Mouse (Mus musculus) lung, postnatal 0 days (tissue): Measurements from ENCODE around the gene Adamts5. TPM values are rescaled to one million over a fixed set of nuclear protein-coding genes. Genes with fewer than 3 reads are reported as not detected.

Source experiments
- ATAC-seq: fragments of 200-750 bp; cut with Nextera tagmentation; 2 replicates; pipeline ENCODE4 v1.8.0; 2017; ENCODE audit warnings: moderate library complexity
- DNase-seq: peaks from one replicate; pipeline ENCODE4 v3.0.0-alpha.2; 2016; ENCODE audit warnings: low spot score
- H3K27ac ChIP-seq: fragments of 300-500 bp; sonication (generic); 2 replicates; pipeline ENCODE4 v1.5.1; 2014; ENCODE audit warnings: antibody characterized with exemption, mild to moderate bottlenecking, low read length, mixed read lengths
- H3K27me3 ChIP-seq: fragments of 300-500 bp; sonication (generic); replicated peaks from 2 replicates; pipeline ENCODE4 v1.6.1; 2014; ENCODE audit warnings: low read length, mixed read lengths; ENCODE audit not compliant: insufficient read depth
- H3K36me3 ChIP-seq: fragments of 300-500 bp; sonication (generic); 2 replicates; pipeline ENCODE4 v1.6.1; 2014; ENCODE audit warnings: low read length, mixed read lengths; ENCODE audit not compliant: insufficient read depth
- H3K4me1 ChIP-seq: fragments of 300-500 bp; sonication (generic); 2 replicates; pipeline ENCODE4 v1.6.1; 2014; ENCODE audit warnings: antibody characterized with exemption, low read depth, low read length, mixed read lengths; ENCODE audit not compliant: insufficient read depth
- H3K4me2 ChIP-seq: fragments of 300-500 bp; sonication (generic); replicated peaks from 2 replicates; pipeline ENCODE4 v1.6.1; 2014; ENCODE audit warnings: low read depth, mild to moderate bottlenecking, low read length, moderate library complexity, mixed read lengths
- H3K4me3 ChIP-seq: fragments of 300-500 bp; sonication (generic); 2 replicates; pipeline ENCODE4 v1.5.1; 2014; ENCODE audit warnings: low read depth, low read length
- H3K9ac ChIP-seq: fragments of 300-500 bp; sonication (generic); replicated peaks from 2 replicates; pipeline ENCODE4 v1.6.1; 2014; ENCODE audit warnings: low read depth, mild to moderate bottlenecking
- H3K9me3 ChIP-seq: fragments of 300-500 bp; sonication (generic); 2 replicates; pipeline ENCODE4 v1.6.1; 2016; ENCODE audit warnings: low read length, mixed read lengths
- CTCF ChIP-seq: IDR thresholded peaks from 2 replicates; pipeline ENCODE4 v1.5.1; 2016; ENCODE audit warnings: antibody characterized with exemption, mild to moderate bottlenecking
- EP300 ChIP-seq: IDR thresholded peaks from 2 replicates; pipeline ENCODE4 v1.6.1; 2016; ENCODE audit warnings: antibody characterized with exemption, mild to moderate bottlenecking, control low read depth
- WGBS: fragments of 180-500 bp; shearing (Covaris S2); extraction: QIAGEN DNeasy Blood & Tissue Kit; methylation state at CpG from one replicate; pipeline ENCODE4 v1.1.7; 2014; 5-methylcytosine and 5-hydroxymethylcytosine counted together
- polyA plus RNA-seq: library from polyadenylated mRNA; unstranded; fragments of >200 nt; fragmentation: Nextera tagmentation; extraction: Ambion mirVana; gene quantifications from 2 replicates; pipeline ENCODE4 v1.2.1, GENCODE M21; 2015

Gene Adamts5
- 1.8 and 2.1 TPM in 2 replicates for polyA plus RNA-seq

DNA sequence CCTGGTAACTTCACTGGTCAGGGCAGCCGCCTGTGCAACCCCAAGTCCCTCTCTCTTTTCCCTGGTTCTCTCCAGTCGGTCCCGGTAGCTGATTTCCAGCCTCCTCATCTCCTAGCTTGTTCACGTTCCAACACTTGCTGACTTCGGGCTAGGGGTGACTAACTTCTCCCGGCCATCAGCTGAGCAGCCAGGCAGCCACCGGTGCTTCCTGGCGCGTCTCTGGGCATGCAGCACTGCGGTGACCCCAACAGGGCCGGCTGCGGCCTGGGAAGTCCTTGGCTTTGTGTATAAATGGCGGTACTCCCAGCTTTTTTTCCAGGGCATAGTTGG lies at the start of gene Adamts5:
Gene Adamts5, minus strand, starts transcription at position 248 of the 330 bp plus-strand sequence.
- WGBS: 8% methylated on average over 13 of the region's 13 CpGs
- DNase-seq (no peak), ATAC-seq (peak; percentile 10)
- Histone ChIP-seq H3K36me3 (no peaks in the 10 kb centered on the region), H3K9me3 (no peaks in the 10 kb centered on the region), H3K9ac (peak within 1 kb of the TSS; percentile 26), H3K4me1 (peaks cover 11% of the 10 kb centered on the region; the same call in 1 of the 2 replicates), H3K4me2 (peak within 1 kb of the TSS; percentile 82), H3K27me3 (0 out of 2 replicates have a peak, but pooled peaks cover 5% of the 10 kb centered on the region), H3K4me3 (peak within 1 kb of the TSS; percentile 53), H3K27ac (no peak within 1 kb of the TSS)
- no peak for TF ChIP-seq CTCF
- no peak for TF ChIP-seq EP300

DNA sequence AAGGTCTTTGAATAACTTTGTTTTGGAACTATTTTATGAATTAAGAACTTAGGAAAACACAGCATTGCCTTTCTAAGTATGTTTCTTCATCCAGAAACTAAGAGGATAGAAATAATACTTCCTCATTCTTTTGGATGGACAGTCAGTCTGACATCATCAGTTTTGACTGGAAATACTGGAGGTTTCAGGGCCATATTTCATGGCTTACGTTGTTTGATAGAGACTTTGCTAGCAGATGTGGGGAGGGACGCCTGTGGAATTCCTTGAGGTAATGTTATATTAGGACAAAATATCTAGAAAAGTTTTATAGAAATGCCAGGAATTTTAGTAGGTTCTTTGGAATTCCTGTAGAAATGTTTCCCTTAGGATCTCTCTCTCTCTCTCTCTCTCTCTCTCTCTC lies 48.7 kb upstream of the Adamts5 start:
- H3K4me1 ChIP-seq: no peaks in the 10 kb centered on the region
- no peak overlapping the region for H3K27ac ChIP-seq
- no peak overlapping the region for H3K9ac ChIP-seq
- no peaks in the 10 kb centered on the region for H3K27me3 ChIP-seq
- DNase-seq (no peak), ATAC-seq (no peak)
- H3K36me3 ChIP-seq: no peaks in the 10 kb centered on the region
- no peak overlapping the region for H3K4me2 ChIP-seq
- H3K4me3 ChIP-seq: no peak overlapping the region
- no peaks in the 10 kb centered on the region for H3K9me3 ChIP-seq
- TF ChIP-seq EP300 (no peak), CTCF (no peak)
- WGBS: 62% methylated on average over 2 of the region's 2 CpGs

DNA sequence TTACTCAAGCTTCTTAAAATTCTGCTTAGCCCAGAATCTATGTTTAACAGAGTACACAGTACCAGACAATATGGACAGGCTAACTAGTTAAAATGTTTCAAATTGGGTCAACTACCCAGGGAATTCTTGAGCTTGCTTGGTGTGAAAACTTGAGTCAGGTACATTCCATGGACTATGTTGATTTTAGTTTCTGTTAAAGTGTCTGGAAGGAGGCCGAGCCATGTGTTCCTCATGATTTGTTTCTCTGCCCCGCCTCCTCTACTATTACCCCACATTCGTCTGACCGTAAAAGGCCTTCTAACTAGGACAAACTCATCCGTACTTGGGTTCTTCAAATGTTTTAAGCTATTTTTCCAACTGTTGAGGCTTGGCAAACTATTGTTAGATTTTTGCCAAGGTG lies 24.4 kb upstream of the Adamts5 start:
- DNase-seq (peak; percentile 27), ATAC-seq (no peak)
- no peak overlapping the region for H3K9ac ChIP-seq
- 68% methylated on average over 5 of the region's 5 CpGs for WGBS
- no peak overlapping the region for H3K4me3 ChIP-seq
- H3K4me2 ChIP-seq: no peak overlapping the region
- no peaks in the 10 kb centered on the region for H3K36me3 ChIP-seq
- TF ChIP-seq EP300 (no peak), CTCF (no peak)
- no peaks in the 10 kb centered on the region for H3K27me3 ChIP-seq
- H3K27ac ChIP-seq: no peak overlapping the region
- no peaks in the 10 kb centered on the region for H3K9me3 ChIP-seq
- no peaks in the 10 kb centered on the region for H3K4me1 ChIP-seq

DNA sequence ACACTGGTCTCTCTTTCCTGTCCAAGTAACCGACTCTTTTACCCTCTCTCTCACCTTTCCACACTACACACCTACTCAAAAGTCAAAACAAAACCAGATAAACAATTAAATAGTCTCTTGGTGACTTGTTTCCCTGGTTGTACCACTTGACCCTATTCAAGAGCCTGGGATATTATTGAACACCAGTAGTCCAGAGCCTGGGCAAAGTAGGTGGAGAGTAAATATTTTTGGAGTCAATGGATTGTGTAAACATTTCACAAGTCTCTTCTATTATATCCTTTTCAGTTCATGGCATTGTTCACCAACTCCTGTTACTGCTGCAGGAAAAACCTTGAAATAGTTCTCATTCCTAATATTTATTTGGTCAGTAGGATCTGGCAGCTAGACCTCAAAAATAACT lies 20.8 kb upstream of the Adamts5 start:
- 25% methylated on average over 1 of the region's 1 CpGs for WGBS

DNA sequence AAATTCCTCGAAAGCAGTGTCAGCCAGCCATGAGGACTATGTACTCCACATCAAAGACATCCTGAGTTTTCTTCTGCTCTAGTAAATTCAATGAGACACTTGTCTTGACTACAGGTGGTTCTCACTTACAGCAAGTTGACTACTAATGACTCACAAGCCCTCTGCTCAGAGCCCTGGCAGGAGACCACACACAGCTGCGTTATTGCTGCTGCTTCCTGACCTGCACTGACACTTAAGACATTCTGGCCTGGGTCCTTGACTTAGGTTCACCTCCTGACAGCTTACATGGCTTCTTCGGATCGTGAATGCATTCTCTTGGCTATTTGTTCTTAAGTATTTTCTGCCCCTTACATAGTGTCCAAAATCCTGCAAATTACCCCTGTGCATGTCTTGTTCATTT lies 18.5 kb upstream of the Adamts5 start:
- Histone ChIP-seq H3K4me3 (no peak overlapping the region), H3K36me3 (no peaks in the 10 kb centered on the region), H3K27ac (no peak overlapping the region), H3K9ac (no peak overlapping the region), H3K4me1 (no peaks in the 10 kb centered on the region), H3K9me3 (no peaks in the 10 kb centered on the region), H3K27me3 (no peaks in the 10 kb centered on the region), H3K4me2 (no peak overlapping the region)
- no peak for ATAC-seq
- no peak for DNase-seq
- WGBS: 38% methylated on average over 4 of the region's 4 CpGs
- TF ChIP-seq CTCF (no peak), EP300 (no peak)

More for the DNA sequence above, 20.8 kb upstream of the Adamts5 start:
- Histone ChIP-seq H3K9me3 (no peaks in the 10 kb centered on the region), H3K9ac (no peak overlapping the region), H3K27me3 (no peaks in the 10 kb centered on the region), H3K4me3 (no peak overlapping the region), H3K27ac (no peak overlapping the region), H3K36me3 (no peaks in the 10 kb centered on the region), H3K4me2 (no peak overlapping the region), H3K4me1 (no peaks in the 10 kb centered on the region)
- peak; percentile 58 for ATAC-seq
- DNase-seq: peak; percentile 17
- TF ChIP-seq CTCF (no peak), EP300 (no peak)

DNA sequence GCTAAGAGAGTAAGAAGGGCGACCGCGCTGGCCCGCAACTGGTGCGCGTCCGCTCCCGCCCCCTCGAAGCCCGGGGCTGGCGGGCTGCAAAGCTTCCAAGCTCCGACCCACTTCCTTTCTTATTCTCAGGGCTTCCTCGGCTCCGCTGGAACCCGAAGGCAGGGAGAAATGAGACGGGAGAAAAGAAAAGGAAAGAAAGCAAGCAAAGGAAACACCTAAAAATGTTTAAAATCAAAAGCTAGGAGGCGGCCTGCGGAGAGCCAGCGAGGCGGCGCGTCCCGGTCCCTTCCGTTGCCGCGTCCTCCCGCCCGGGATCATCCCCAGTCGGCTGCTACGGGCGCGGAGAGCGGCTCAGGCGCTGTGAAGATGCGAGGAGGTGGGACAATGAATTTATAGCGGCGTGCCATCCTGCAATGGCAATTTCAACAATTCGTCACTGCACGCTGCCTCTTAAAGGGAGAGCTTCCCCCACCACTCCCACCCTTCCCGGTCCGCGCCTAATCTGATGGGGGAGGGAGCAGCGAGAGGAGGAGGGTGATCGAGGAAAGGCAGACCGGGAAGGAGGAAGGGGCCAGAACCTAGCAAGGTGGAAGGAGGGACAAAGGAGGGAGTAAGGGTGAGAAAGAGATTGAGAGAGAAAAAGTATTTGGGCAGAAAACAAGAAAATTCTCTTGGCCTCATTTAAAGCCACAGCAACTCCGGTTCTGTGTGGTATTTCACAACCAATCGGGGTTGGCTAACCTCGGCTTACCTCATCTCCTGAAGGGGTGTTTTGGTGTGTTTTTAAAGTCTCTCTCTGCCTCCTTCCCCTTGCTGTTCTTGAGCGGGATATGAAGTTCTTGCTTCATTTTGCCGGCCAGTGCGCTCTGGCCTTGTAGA lies 687 bp downstream of the Adamts5 start:
- H3K9ac ChIP-seq: peak overlapping the region; percentile 26
- DNase-seq: peak; percentile 58
- peaks cover 11% of the 10 kb centered on the region; the same call in 1 of the 2 replicates for H3K4me1 ChIP-seq
- no peak for TF ChIP-seq CTCF
- TF ChIP-seq EP300: no peak
- ATAC-seq: peak; percentile 54
- no peak overlapping the region for H3K27ac ChIP-seq
- WGBS: under 1% methylated on average over 51 of the region's 51 CpGs
- 0 out of 2 replicates have a peak, but pooled peaks cover 5% of the 10 kb centered on the region for H3K27me3 ChIP-seq
- no peaks in the 10 kb centered on the region for H3K9me3 ChIP-seq
- peak overlapping the region; percentile 53 for H3K4me3 ChIP-seq
- H3K4me2 ChIP-seq: peak overlapping the region; percentile 82
- no peaks in the 10 kb centered on the region for H3K36me3 ChIP-seq
